Mouse (Mus musculus) liver, postnatal 0 days (tissue): ENCODE measurements around the gene Jam2.

Experiments used
- CTCF ChIP-seq: sonication (generic); IDR thresholded peaks from 2 replicates; pipeline ENCODE4 v1.5.1; 2016; ENCODE audit warnings: antibody characterized with exemption, low read depth
- EP300 ChIP-seq: IDR thresholded peaks from 2 replicates; pipeline ENCODE4 v1.6.1; 2016; ENCODE audit warnings: antibody characterized with exemption, low read depth, mild to moderate bottlenecking

- TF ChIP-seq EP300 (peak; percentile 74), CTCF (no peak)
Observed at GRCm38 (mm10) chr16:84834745-84835440, 61.0 kb downstream of the Jam2 start, which contains the start of gene Gabpa.
